Mouse (Mus musculus) embryonic facial prominence, embryonic 14.5 days (tissue): Measurements from ENCODE around the gene Fndc1. TPM values are rescaled to one million over a fixed set of nuclear protein-coding genes. Genes with fewer than 3 reads are reported as not detected.

Experiments
- ATAC-seq: fragments of 200-750 bp; cut with Nextera tagmentation; 2 replicates; pipeline ENCODE4 v1.8.0; 2017; ENCODE audit warnings: low read depth, moderate number of reproducible peaks, moderate TSS enrichment
- DNase-seq: peaks from one replicate; pipeline ENCODE4 v3.0.0-alpha.2; 2015; ENCODE audit warnings: low spot score
- H3K27ac ChIP-seq: fragments of 300-500 bp; sonication (generic); replicated peaks from 2 replicates; pipeline ENCODE4 v1.5.1; 2014; ENCODE audit warnings: low read depth, mild to moderate bottlenecking, low read length, moderate library complexity
- H3K27me3 ChIP-seq: fragments of 300-500 bp; sonication (generic); replicated peaks from 2 replicates; pipeline ENCODE4 v1.6.1; 2014; ENCODE audit warnings: low read length; ENCODE audit not compliant: control insufficient read depth, insufficient read depth
- H3K36me3 ChIP-seq: fragments of 300-500 bp; sonication (generic); 2 replicates; pipeline ENCODE4 v1.6.1; 2014; ENCODE audit warnings: low read length, mixed read lengths; ENCODE audit not compliant: control insufficient read depth, insufficient read depth
- H3K4me1 ChIP-seq: fragments of 300-500 bp; sonication (generic); 2 replicates; pipeline ENCODE4 v1.6.1; 2014; ENCODE audit warnings: antibody characterized with exemption, low read length; ENCODE audit not compliant: control insufficient read depth, insufficient read depth
- H3K4me2 ChIP-seq: fragments of 300-500 bp; sonication (generic); 2 replicates; pipeline ENCODE4 v1.6.1; 2014; ENCODE audit warnings: low read depth, mild to moderate bottlenecking, low read length, moderate library complexity, mixed read lengths
- H3K4me3 ChIP-seq: fragments of 300-500 bp; sonication (generic); 2 replicates; pipeline ENCODE4 v1.5.1; 2014; ENCODE audit warnings: low read depth, mild to moderate bottlenecking, low read length
- H3K9ac ChIP-seq: fragments of 300-500 bp; sonication (generic); 2 replicates; pipeline ENCODE4 v1.6.1; 2014; ENCODE audit warnings: low read depth, mild to moderate bottlenecking, low read length, moderate library complexity, mixed read lengths
- H3K9me3 ChIP-seq: fragments of 300-500 bp; sonication (generic); 2 replicates; pipeline ENCODE4 v1.6.1; 2016; ENCODE audit warnings: low read length; ENCODE audit not compliant: control insufficient read depth
- WGBS: fragments of 180-500 bp; shearing (Covaris S2); extraction: QIAGEN DNeasy Blood & Tissue Kit; methylation state at CpG from one replicate; pipeline ENCODE4 v1.1.7; 2014; 5-methylcytosine and 5-hydroxymethylcytosine counted together
- microRNA-seq: library from miRNA; unstranded; fragments of <30 nt; microRNA quantifications from one replicate; pipeline ENCODE4, GENCODE M21; 2016; ENCODE audit warnings: borderline number of aligned reads
- polyA plus RNA-seq: library from polyadenylated mRNA; unstranded; fragments of >200 nt; fragmentation: Nextera tagmentation; extraction: Ambion mirVana; gene quantifications from 2 replicates; pipeline ENCODE4 v1.2.1, GENCODE M21; 2014

Gene Fndc1
- polyA plus RNA-seq, 1 experiment from 2014 or later: 64.1 TPM

GRCm38 (mm10) chr17:7713020-7713419, 114.1 kb downstream of the Fndc1 start:
- H3K9me3 ChIP-seq: no peaks in the 10 kb centered on the region
- no peaks in the 10 kb centered on the region for H3K36me3 ChIP-seq
- 61% methylated on average over 2 of the region's 2 CpGs for WGBS
- H3K4me2 ChIP-seq: no peak overlapping the region
- DNase-seq: no peak
- no peak overlapping the region for H3K9ac ChIP-seq
- no peak overlapping the region for H3K4me3 ChIP-seq
- H3K4me1 ChIP-seq: no peaks in the 10 kb centered on the region
- ATAC-seq: no peak
- H3K27ac ChIP-seq: no peak overlapping the region
- H3K27me3 ChIP-seq: no peaks in the 10 kb centered on the region

- H3K9me3 ChIP-seq: 0 out of 2 replicates have a peak, but pooled peaks cover 6% of the 10 kb centered on the region
- H3K9ac ChIP-seq: no peak overlapping the region
- H3K27ac ChIP-seq: no peak overlapping the region
- DNase-seq (peak; percentile 26), ATAC-seq (no peak)
- no peaks in the 10 kb centered on the region for H3K36me3 ChIP-seq
- no peak overlapping the region for H3K4me3 ChIP-seq
- no peak overlapping the region for H3K4me2 ChIP-seq
- 64% methylated on average over 4 of the region's 4 CpGs for WGBS
- H3K27me3 ChIP-seq: no peaks in the 10 kb centered on the region
- H3K4me1 ChIP-seq: no peaks in the 10 kb centered on the region
Observed at GRCm38 (mm10) chr17:7707073-7707472, 120.0 kb downstream of the Fndc1 start.

GRCm38 (mm10) chr17:7690271-7690670, 136.8 kb downstream of the Fndc1 start:
- Histone ChIP-seq H3K4me1 (peaks cover 4% of the 10 kb centered on the region; the same call in 1 of the 2 replicates), H3K9me3 (no peaks in the 10 kb centered on the region), H3K27ac (no peak overlapping the region), H3K4me2 (no peak overlapping the region), H3K27me3 (no peaks in the 10 kb centered on the region), H3K9ac (no peak overlapping the region), H3K36me3 (no peaks in the 10 kb centered on the region), H3K4me3 (no peak overlapping the region)
- DNase-seq (no peak), ATAC-seq (no peak)
- 85% methylated on average over 4 of the region's 4 CpGs for WGBS

Small RNA genes within 50 kb of the gene (microRNA-seq; reads per million reads assigned to microRNA genes)
- gene Gm25872: not detected

Other genes starting within 250 kb of the Fndc1 start
- 0.63 TPM in 2 replicates for gene Tagap, start 98.7 kb upstream of the Fndc1 start, polyA plus RNA-seq
- 51.8 and 55.6 TPM in 2 replicates for gene Rsph3a, start 118.3 kb upstream of the Fndc1 start, polyA plus RNA-seq